Mouse (Mus musculus) MEL-GATA-1-ER (cell line): Measurements from ENCODE around the gene Olig2.
A peak's percentile ranks its signal among the peaks of the same experiment; 100 is the strongest.

Experiments
- DNase-seq: peaks from one replicate; pipeline ENCODE4 v3.0.0-alpha.2; 2012; ENCODE audit warnings: low read depth; ENCODE audit errors: extremely low read depth

Olig2 gene

DNA sequence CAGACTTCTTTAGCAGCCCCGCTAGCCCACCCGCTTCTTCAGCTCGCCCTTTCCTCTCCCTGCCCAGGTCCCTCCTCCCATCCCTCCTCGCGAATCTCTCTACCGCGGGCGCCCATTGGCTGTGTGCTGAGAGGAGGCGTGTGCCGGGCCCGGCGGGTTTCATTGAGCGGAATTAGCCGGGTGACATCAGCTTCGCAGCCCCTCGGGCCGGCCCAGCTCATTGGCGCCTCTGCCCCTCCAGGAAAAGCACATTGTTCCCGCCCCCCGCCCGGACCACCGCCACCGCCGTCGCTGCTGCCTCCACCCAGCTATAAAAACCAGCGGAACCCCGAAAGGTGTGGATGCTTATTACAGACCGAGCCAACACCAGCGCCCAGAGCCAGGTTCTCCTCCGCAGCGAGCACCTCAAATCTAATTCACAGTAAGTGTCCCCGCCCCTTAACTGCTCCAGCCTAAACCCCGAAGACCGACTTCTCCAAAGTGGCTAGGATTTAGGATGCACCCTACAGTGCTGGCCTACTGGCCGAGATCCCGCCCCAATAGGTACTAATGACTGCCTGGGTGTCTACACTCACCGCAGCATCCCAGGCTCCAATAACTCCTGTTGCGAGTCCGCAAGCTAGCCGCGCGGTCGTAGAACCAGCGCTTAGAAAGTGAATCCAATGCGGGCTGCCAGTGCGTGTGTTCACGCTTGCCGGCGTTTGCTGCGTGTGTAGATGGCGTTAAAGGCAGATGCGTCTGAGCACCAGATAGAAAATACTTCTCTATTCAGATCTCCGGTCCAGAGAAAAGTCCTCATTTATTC, at the start of gene Olig2:
Gene Olig2, plus strand, starts transcription at position 225 of the 805 bp plus-strand sequence.
- DNase-seq: no peak

DNA sequence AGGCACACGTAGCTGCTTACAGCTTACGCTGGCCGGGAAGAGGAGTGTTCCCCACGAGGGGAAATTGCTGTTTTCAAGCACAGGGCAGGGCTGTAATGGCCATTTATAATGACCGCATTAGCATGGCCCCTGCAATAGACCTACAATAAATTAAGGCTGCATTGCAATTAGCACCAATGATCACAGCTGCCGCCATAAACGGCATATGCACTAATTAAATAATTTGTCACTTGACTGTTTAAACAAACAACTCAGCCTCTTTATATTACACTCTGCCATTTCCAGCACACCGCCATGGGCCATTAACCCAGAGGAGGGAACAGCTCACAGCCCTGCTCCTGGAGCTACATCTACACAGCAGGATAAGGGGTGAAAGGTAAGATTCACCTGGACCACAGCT, 49.4 kb upstream of the Olig2 start:
- no peak for DNase-seq

DNA sequence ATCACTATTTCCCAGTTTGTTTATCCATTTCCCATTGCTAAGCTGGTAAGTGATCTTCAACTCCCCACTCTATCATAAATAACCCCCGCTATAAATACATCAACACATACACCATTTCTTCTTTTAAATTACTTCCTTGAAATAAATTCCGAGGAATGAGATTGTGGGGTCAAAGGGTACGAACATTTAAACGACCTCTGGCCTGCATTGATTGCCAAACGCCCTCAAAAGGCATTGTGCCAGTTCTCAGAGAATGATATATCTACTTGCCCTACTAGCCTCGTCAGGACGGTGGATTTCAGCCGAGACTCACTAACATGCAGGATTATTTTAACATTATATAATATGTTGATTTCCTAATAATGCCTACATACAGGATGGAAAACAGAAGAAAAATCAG, 38.2 kb upstream of the Olig2 start:
- no peak for DNase-seq

DNA sequence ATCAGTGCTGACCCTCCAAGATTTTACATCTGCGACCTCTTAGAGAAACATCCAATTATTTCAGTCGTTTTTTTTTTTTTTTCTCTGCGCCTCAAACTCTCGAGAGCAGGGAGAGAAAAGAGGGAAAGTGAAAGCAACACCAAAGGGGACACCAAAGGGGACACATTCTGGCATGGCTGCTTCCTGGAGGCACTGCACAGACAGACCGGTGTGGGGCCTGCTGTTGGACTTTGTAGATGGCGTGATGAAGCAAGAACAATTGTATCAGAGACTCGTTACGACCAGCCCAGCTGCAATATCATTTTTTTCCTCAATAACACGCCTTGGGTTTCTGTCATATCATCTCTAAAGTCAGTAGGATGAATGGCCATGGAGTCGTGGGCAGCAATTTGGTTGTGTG, 37.6 kb upstream of the Olig2 start:
- no peak for DNase-seq

DNA sequence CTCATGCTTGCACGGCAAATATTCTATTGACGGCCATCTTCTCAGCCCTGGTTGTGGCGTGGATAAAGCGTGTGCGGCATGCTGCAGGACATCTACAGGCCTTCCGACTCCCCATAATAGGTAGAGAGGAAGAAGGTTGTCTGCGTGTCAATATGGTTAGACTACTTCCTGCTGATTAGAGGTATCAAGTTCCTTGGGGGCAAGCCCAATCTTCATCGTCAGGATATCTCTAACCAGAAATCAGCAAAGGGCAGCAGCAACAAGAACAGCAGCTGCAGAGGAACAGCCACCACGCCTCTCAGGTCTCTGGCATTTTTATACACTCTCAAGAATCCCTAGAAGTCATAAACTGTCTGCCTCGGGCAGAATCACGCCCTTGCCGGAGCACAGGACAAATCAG, 37.0 kb upstream of the Olig2 start:
- DNase-seq: peak; percentile 32

DNA sequence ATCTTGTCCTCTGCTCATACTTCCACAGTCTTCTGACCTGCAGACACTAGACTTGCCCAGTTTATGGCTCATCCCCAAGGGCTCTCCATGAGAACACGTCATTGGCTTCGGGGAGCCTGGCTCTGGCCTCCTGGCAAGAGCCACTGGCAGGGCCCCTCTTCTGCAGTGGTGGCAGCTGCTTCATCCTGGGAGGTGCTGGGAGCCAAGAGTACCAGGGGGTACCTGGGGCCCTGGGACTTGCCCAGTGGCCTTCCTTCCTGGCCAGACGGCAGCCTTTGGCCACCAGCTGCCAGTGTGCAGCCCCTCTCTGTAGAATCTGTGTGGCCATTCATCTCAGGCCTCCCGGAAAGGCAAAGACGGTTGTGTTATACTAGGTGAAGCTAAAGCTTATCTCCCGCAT, 34.0 kb upstream of the Olig2 start:
- no peak for DNase-seq

DNA sequence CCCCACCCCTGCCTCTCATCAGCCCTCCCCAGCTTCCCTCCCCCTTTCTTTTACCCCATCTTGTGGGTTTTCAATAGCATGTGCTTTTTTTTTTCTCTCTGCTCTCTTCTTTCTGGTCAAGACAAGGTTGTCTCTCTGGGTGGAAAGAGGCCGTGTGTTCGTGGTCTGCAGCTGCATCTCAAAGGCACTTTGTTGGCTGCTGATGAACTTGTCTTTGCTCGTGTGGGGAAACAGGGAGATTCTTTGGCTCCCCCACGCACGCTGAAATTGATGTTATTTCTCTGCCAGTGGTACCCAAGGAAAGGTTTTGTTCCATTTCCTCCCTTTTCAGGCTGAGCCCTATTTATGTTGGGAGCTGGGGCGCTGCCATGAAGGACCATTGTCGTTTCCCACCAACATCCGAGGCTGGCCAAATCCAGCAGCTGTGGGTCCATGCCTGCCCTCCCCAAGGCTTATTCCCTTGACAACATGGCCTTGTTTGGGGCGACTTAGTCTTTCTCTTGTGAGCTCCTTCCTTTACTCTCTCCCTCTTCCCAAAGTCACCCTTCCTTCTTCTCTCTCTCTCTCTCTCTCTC, 33.5 kb upstream of the Olig2 start:
- no peak for DNase-seq

DNA sequence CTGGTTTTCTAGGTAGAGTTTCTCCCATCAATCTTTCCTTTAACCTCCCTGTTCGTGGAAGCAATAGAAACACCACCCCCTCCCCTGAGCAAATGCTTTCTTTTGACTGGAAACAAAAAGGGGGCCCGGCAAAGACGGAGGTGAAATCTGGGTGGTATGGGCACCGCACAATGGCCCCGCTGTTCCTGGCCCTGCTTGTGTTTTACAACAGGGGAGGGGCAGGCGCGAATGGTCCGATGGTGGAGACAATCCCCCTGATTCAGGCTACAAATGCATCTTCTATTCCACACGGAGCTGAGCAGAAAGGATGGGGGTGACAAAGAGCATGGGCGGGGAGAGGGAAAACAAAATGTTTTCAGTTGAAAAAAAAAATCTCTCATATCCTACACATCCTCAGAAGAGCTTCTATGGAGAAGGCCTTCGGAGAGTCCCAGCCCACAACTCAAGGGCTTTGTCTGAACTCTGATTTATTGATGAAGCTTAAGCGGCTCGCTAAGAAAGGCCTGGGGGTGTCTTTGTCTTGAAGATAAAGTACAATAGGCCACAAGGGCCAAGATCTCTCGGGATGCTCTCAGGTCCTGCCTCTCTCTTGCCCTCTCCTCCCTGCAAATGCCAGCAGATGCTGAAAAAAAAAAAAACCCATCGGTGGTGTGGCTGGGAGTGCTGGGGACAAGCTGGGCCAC, 32.4 kb upstream of the Olig2 start:
- no peak for DNase-seq

DNA sequence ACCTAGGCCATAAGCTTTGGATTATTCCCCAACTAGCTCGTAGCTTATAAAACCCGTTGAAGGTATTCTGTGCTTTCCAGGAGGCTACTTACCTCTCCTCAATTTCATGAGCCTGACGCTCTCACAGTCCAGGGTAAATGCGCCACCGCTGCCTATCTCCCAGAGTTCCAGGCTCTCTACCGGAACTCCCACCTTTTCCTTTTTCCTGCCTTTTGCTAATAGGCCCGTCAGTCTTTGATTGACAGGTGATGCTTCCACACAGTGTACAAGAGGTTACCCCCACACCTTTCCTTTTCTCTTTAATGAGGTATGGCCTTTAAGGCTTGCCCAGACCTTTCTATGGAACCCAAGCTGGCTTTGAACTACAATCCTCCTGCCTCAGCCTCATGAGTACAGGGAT, 25.4 kb upstream of the Olig2 start:
- DNase-seq: no peak

DNA sequence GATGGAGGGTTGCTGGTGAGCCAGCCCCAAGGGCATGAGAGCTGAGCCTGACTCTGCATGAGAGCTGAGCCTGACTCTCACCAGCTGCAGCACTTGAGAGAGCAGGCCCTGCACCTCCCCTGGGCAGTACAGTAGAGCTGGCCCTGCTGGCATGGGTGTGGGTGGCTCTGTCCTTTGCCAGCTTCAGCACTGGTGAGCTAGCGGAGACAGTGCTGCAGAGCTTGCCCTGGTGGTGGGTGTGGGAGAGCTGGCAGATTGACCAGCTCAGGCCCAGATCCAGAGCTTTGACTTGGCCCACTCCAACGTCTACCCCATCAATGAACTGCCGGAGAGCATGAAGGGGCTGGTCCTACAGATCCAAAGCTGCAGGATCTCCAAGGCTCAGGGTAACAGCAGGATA, 22.3 kb upstream of the Olig2 start:
- no peak for DNase-seq

DNA sequence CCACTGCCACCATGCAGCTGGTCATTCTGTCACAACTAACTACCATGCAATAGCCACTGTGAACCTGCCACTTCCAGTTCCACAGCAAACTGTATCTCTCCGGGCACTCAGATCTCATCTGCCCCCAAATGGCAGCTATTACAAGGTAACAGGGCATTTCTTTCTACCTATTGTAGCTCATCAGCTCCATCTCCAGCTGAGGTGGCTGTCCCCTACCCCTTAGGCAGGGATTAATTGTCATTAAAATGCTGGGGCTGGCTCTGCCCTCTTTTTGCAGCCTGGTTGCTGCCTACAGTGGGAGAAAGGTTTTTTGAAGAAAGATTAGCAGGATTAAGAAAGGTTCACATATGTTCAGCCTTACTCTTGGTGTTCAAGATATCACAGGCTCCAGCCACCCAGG, 18.9 kb upstream of the Olig2 start:
- DNase-seq: no peak

DNA sequence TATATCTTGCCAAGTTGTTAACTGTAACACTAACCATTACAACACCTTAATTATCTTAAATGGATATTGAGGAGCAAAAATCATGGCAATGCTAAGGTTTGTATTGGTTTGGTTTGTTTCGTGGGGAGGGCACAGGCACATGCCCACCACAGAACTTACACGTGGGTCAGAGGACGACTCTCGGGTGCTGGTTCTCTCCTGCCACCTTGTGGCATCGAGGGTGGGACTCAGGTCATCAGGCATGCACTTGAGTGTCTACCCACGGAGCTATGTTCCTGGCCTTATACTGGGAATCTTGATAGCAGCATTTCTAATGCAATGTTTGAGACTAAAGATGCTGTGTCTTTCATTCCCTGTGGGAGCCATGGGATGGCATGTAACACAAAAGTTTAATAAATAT, 8.2 kb upstream of the Olig2 start:
- DNase-seq: no peak

DNA sequence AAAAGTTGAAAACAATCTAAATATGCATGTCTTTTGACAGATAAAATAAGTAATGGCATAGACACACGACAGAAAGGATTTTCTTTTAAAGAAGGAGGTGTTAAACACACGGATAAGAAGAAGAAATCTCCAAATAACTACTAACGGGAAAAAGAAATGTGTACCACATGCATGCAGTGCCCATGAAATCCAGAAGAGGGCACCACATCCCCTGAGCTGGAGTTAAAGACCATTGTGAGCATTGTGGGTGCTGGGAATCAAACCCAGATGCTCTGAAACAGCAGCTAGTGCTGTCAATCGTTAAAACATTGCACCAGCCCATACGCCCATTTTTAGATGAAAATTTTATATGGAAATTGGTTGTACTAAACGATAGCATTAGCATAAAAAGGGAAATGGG, 7.3 kb upstream of the Olig2 start:
- DNase-seq: no peak

DNA sequence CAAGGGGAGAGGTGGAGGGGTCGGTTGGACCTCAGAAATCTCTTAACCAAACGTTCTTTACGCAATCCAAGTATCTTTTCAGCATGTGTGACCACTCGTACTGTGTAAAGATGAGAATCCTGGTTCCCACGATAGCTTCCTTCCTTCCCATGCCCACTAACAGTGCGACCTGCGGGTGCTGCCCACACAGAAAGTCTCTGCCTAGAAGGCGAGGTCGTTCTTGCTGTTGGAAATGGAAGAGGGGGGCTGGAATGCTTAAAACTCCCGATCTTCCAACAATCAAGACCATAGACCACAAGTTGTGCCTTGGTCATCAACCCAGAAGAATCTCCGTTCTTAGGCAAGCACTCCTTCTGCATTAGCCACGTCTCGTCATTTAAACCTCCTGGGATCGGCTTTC, 6.0 kb upstream of the Olig2 start:
- no peak for DNase-seq

DNA sequence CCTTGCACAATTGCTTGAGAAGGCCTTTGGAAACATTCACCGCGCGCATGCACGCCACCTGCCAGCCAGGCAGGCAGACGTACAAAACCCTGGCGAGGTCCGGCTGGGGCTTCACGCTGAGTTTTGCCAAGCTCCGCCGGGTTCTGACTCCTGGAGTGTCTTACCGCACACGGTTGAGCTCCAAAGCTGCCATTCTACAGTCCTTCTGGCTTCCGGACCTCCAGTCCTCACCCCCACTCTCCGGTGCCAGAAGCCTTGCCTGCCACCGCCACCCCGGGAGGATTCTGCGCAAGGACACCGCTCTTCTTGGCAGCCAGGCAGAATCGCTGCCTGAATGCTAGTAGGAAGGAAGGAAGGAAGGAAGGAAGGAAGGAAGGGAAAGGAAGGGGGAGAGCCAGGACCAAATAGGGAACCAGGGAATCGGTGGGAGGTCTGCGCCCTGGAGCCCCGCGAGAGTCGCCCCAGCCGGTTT, 3.0 kb upstream of the Olig2 start:
- DNase-seq: no peak

DNA sequence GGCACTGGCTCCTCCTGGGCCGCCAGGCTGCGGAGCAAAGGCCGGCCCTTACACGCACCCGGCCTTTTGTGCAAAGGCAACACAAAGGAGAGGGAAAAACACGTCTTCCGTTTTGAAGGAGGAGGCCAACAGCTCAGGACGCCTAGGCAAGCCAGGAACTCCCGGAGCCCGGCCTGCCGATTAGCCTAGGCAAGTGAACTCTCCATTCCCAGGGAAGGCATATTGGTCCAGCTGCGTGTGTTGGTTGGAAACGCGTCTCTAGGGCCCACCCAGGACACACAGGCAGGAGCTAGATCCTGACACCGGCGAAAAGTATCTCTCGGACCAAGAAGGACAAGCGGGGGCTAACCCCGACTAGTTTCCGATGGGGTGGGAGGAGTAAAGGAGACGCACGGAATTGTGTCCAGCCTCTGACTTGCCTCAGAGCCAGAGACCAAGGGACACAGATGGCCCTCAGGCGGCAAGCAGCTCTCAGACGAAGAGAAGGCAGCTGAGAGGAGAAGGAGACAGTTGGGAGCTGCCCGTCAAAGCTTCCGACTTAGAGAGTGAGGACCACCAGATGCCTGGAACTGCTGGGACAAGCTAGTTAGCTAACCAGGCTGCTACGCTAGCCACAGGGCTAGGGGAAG, 2.5 kb upstream of the Olig2 start:
- no peak for DNase-seq

DNA sequence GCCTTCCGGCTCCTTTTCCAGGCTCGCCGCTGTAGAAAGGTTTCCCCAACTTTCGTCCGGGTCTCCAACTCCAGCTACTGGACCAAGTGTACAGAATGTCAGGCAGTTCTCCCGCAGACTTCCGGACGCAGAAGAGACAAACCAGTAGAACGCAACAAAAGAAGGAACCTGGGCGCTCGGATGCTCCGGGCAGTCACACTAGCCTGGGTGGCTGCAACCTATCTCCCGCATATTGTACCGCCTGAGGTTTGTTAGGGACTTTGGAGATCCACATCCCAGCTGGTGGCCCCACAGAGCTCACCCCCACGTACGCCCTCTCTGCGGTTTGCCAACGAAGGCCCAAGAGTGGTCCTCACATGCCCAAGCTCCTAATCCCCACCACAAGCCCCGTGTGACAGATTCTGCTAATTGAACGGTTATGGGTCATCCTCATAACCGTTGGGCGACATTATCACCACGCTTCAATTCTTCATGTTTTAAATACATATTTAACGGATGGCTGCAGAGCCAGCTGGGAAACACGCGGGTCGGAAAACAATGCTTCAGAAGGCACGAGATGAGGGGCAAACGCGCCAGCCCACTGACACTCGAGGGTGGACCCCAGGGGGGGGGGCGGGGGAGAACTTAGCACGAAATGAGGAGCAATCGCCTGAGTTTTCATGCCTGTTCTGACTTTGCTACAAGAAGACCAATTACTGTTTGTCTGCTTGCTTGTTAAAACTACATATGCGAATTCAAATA, 1.8 kb upstream of the Olig2 start:
- DNase-seq: no peak

DNA sequence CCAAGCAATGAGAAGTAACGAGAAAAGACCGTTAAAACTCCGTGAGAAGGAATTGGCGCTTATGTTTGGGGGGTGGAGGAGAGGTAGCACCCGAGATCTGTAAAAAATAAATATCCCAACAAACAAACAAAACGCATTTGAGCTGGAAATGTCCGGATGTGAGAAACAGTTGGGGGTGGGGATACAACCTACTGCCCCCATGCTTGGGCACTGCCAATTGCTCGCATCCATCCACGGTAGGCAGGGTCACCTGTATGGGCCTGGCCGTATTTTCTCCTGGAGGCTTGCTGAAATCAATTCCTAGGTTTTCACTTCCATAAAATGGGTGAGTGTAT, 1.2 kb upstream of the Olig2 start:
- no peak for DNase-seq

DNA sequence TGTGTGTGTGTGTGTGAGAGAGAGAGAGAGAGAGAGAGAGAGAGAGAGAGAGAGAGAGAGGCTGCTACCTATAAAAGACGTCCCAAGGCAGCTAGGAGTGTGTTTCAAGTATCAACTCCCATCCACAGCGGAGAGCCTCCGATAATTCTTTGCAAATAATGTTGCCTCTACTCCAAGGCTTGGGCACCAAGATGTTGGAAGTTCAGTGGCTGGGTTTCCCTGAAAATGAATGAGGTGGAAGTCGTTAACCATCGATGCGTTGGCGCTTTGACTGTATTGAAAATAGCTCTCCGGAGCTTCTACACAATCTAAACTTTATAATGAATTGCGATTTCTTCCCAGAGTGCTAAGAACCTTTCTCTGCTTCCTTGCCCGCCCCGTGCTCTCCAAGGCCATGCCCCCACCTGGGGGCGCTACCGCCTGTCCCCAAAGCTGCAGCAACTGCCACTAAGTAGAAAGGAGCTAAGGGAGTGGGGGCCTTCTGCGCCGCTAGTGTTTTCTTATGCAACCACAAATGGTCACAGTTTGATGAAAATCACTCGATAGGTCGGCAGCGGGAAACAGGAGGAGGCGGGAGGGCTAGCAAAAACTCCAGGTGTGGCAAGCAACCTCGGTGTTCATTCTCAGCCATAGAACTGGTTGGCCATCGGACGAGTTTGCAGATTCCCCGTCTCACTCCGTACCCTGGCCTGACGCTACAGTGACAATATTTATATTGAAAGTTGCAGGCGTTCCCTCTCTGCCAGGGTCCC, 600 bp upstream of the Olig2 start:
- DNase-seq: no peak

DNA sequence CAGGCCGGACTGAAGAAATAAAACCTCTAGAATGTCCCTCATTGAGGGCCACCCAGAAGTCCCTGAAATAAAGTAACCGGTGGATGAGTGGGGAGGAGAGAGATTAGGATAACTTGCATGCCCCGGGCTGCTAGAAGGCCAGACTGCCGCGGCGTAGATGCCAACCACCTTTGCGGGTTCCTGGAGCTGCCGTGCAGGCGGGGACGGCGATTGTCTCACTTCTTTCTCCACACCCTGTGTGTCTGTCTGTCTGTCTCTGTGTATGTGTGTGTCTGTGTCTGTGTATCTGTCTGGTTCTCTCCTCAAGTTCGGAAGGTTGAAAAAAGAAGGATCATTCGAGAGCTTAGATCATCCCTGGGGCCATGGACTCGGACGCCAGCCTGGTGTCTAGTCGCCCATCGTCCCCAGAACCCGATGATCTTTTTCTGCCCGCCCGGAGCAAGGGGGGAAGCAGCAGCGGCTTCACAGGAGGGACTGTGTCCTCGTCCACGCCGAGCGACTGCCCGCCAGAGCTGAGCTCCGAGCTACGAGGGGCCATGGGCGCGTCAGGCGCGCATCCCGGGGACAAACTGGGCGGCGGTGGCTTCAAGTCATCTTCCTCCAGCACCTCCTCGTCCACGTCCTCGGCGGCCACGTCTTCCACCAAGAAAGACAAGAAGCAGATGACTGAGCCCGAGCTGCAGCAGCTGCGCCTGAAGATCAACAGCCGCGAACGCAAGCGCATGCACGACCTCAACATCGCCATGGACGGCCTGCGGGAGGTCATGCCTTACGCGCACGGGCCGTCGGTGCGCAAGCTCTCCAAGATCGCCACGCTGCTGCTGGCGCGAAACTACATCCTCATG, 1.0 kb downstream of the Olig2 start:
- no peak for DNase-seq
